Mouse (Mus musculus) kidney, adult 2 months (tissue): ENCODE data around the gene C130050O18Rik. TPM values are rescaled to one million over a fixed set of nuclear protein-coding genes. Genes with fewer than 3 reads are reported as not detected.

Source experiments
- DNase-seq: peaks from one replicate; pipeline ENCODE4 v3.0.0; 2021
- H3K27ac ChIP-seq: fragments of 200-500 bp; 2 replicates; pipeline ENCODE4 v1.5.1; 2012; ENCODE audit warnings: low read depth, low read length, control low read depth, inconsistent platforms; ENCODE audit not compliant: insufficient read depth
- H3K27me3 ChIP-seq: fragments of 200-500 bp; replicated peaks from 2 replicates; pipeline ENCODE4 v1.6.1; 2012; ENCODE audit warnings: mild to moderate bottlenecking, moderate library complexity, low read length, inconsistent platforms; ENCODE audit not compliant: control insufficient read depth, insufficient read depth
- H3K36me3 ChIP-seq: fragments of 200-500 bp; 2 replicates; pipeline ENCODE4 v1.6.1; 2012; ENCODE audit warnings: mild to moderate bottlenecking, moderate library complexity, low read length, inconsistent platforms; ENCODE audit not compliant: control insufficient read depth, insufficient read depth
- H3K4me1 ChIP-seq: fragments of 200-500 bp; 2 replicates; pipeline ENCODE4 v1.6.1; 2011; ENCODE audit warnings: low read length; ENCODE audit not compliant: control insufficient read depth, insufficient read depth
- H3K4me3 ChIP-seq: fragments of 200-500 bp; 2 replicates; pipeline ENCODE4 v1.5.1; 2011; ENCODE audit warnings: mild to moderate bottlenecking, low read depth, low read length, control low read depth; ENCODE audit not compliant: insufficient read depth
- CTCF ChIP-seq: fragments of 200-500 bp; conservative IDR thresholded peaks from 2 replicates; pipeline ENCODE4 v1.5.1; 2011; ENCODE audit warnings: low read depth, mild to moderate bottlenecking, control low read depth, low read length, moderate library complexity, mixed read lengths; ENCODE audit not compliant: insufficient read depth, insufficient read length
- POLR2A ChIP-seq: fragments of 200-500 bp; IDR thresholded peaks from one replicate; pipeline ENCODE4 v1.6.1; 2011; ENCODE audit warnings: low read depth, low read length, control low read depth
- WGBS: fragments of 180-500 bp; shearing (Covaris S2); methylation state at CpG from one replicate; pipeline ENCODE4 v1.1.7; 2018; 5-methylcytosine and 5-hydroxymethylcytosine counted together
- polyA plus RNA-seq: library from polyadenylated mRNA; depleted of rRNA; stranded (reverse); fragments of >200 nt; gene quantifications from 2 replicates; pipeline ENCODE4 v1.2.3, GENCODE M21; 2012

C130050O18Rik gene
- polyA plus RNA-seq, 1 experiment: 3.0 TPM

- H3K27me3 ChIP-seq: no peaks in the 10 kb centered on the region
- H3K27ac ChIP-seq: peak overlapping the region; percentile 36; the same call in 1 of the 2 replicates
- peaks cover 61% of the 10 kb centered on the region for H3K4me1 ChIP-seq
Measured at GRCm38 (mm10) chr5:139373889-139374444, 31.1 kb upstream of the C130050O18Rik start.

GRCm38 (mm10) chr5:139374841-139375240 lies 30.2 kb upstream of the C130050O18Rik start:
- H3K4me1 ChIP-seq: peaks cover 63% of the 10 kb centered on the region
- no peaks in the 10 kb centered on the region for H3K27me3 ChIP-seq
- DNase-seq: no peak
- no peak for TF ChIP-seq CTCF
- no peak for TF ChIP-seq POLR2A
- no peaks in the 10 kb centered on the region for H3K36me3 ChIP-seq
- no peak overlapping the region for H3K4me3 ChIP-seq
- peak overlapping the region; percentile 36 for H3K27ac ChIP-seq
- 60% methylated on average over 2 of the region's 2 CpGs for WGBS

More at GRCm38 (mm10) chr5:139373889-139374444, 31.1 kb upstream of the C130050O18Rik start:
- TF ChIP-seq CTCF (no peak), POLR2A (no peak)
- H3K4me3 ChIP-seq: no peak overlapping the region
- peak; percentile 75 for DNase-seq
- WGBS: 49% methylated on average over 6 of the region's 6 CpGs
- H3K36me3 ChIP-seq: no peaks in the 10 kb centered on the region

DNA sequence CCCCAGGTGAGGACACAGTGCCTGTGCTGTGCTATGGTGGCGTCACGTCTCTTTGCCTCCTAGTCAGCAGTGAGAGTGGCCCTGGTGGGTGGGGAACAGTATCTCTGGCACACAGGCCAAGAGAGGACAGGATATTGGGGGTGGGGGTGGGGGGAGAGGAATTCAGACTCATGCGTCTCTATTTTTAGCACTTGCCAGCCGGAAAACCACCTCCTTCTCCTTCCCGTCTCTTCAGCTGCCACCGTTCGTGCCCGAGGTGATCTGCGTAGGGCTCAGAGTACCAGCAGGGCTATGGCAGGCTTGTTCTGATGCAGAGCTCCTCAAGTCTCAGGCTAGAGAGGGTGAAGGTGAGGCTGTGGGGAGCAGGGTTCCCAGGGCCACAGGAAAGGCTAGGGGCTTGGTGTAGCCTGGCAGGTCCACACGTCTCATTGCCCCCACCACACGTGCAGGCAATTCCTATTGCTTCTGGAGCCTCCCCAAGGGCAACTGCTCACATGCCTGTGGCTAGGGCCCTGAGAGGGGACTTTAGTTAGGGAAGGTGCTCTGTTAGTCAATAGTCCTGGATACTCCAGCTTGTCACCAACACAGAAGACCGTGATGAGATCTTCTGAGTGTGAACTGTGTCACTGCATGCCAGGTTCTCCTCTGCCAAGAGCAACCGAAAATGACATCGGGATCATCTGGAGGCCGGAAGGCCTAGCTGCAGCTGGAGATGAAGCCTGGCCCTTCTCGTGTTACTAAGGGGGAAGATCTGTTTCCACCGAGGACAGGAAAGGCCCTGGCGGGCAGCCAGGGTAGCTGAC lies 27.4 kb upstream of the C130050O18Rik start, which contains the start of gene Gpr146:
TSS of gene Gpr146 (plus strand) at position 230 of the 803 bp plus-strand sequence.
- WGBS: 34% methylated on average over 18 of the region's 18 CpGs
- TF ChIP-seq CTCF: no peak
- TF ChIP-seq POLR2A: no peak
- DNase-seq: peak; percentile 89
- peaks cover 55% of the 10 kb centered on the region for H3K4me1 ChIP-seq
- H3K36me3 ChIP-seq: no peaks in the 10 kb centered on the region
- H3K27ac ChIP-seq: peak within 1 kb of the TSS; percentile 90
- no peaks in the 10 kb centered on the region for H3K27me3 ChIP-seq
- H3K4me3 ChIP-seq: no peak within 1 kb of the TSS

GRCm38 (mm10) chr5:139378271-139378556 lies 26.9 kb upstream of the C130050O18Rik start:
- Histone ChIP-seq H3K4me1 (peaks cover 55% of the 10 kb centered on the region), H3K4me3 (no peak overlapping the region), H3K36me3 (no peaks in the 10 kb centered on the region), H3K27ac (peak overlapping the region; percentile 90), H3K27me3 (no peaks in the 10 kb centered on the region)
- TF ChIP-seq POLR2A (no peak), CTCF (no peak)
- no peak for DNase-seq
- 64% methylated on average over 7 of the region's 7 CpGs for whole genome bisulfite sequencing

- Histone ChIP-seq H3K27me3 (no peaks in the 10 kb centered on the region), H3K36me3 (no peaks in the 10 kb centered on the region), H3K27ac (peak overlapping the region; percentile 93), H3K4me1 (peaks cover 59% of the 10 kb centered on the region), H3K4me3 (no peak overlapping the region)
- peak; percentile 98 for DNase-seq
- WGBS: 7% methylated on average over 21 of the region's 21 CpGs
- TF ChIP-seq CTCF: no peak
- no peak for TF ChIP-seq POLR2A
Measured at GRCm38 (mm10) chr5:139378986-139379629, 26.0 kb upstream of the C130050O18Rik start.

- Histone ChIP-seq H3K4me1 (peaks cover 60% of the 10 kb centered on the region), H3K4me3 (peak overlapping the region; percentile 5), H3K27ac (peak overlapping the region; percentile 93), H3K36me3 (no peaks in the 10 kb centered on the region), H3K27me3 (no peaks in the 10 kb centered on the region)
- WGBS: 14% methylated on average over 8 of the region's 8 CpGs
- DNase-seq: no peak
- no peak for TF ChIP-seq POLR2A
- TF ChIP-seq CTCF: no peak
Measured at GRCm38 (mm10) chr5:139379771-139380384, 25.2 kb upstream of the C130050O18Rik start.
